Mouse (Mus musculus): ENCODE measurements around the gene Lamtor2. TPM values are rescaled to one million over a fixed set of nuclear protein-coding genes. Genes with fewer than 3 reads are reported as not detected.

Lamtor2 gene
- polyA plus RNA-seq, 1 experiment from 2014 or later = 137 TPM

DNA sequence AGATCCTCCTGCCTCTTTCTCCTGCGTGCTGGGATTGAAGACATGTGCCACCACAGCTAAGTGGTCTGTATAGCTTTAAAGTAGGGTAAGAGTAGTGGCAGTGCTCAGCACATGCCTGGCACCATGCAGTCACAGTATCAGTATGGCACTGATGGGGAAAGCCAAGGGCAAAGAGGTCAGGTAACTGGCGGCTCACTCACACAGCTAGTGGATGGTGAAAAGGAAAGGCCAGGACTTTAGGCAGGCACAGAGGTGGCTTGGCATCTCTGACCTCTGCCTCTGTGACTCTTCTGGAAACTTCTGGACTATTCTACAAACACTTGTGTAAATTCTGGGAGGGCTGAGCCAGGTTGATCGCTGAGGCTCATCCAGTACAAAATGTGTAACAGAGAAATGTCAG lies 13.2 kb upstream of the Lamtor2 start:
- ATAC-seq (ENCODE audit: low FRiP score) = no peak
- H3K36me3 ChIP-seq (replicated peaks) = peaks cover 96% of the 10 kb centered on the region
- no peak overlapping the region for H3K27ac ChIP-seq
- H3K9me3 ChIP-seq = no peaks in the 10 kb centered on the region
- no peak overlapping the region for H3K4me2 ChIP-seq
- 93% methylated on average over 3 of the region's 3 CpGs for WGBS
- H3K27me3 ChIP-seq = no peaks in the 10 kb centered on the region
- peaks cover 8% of the 10 kb centered on the region; the same call in 1 of the 2 replicates for H3K4me1 ChIP-seq
- no peak overlapping the region for H3K9ac ChIP-seq
- no peak overlapping the region for H3K4me3 ChIP-seq (replicated peaks)

DNA sequence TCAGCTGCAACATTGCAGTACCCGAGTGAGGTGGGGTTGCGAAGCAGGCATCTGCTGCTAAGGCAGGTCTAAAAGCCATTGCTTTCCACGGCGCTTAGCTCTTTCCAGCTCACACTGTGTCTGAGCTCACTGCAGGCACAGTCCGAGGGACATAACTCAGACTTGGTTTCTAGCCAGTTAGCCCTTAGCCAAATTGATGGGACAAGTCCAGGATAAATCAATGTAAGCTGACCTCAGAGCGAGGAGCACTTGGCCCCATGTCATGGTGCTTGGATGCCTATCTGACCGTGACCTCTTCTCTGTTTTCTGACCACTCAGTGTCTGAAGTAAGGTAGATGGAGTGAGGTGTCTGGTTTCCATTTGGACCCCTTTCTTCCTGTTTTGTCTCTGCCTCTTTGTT lies 11.1 kb upstream of the Lamtor2 start:
- H3K9ac ChIP-seq = no peak overlapping the region

DNA sequence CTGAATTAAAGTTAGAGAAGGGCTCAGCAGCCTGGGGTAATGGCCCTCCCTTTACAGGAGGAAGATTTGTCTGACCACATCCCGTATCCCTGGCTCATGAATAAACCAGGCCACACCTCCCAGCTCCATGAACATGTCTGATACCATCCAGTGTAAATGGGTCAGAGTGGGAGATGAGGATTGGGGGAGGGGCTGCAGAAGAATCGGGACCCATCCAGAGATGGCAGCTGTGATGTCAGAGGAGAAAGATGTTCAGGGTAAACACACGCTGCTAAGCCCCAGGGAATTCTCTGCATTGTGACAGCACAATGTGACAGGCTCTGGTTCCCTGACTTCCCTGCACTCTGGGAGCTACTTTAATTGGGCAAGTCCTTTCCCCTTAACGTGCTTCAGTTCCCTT lies 10.6 kb upstream of the Lamtor2 start:
- H3K27ac ChIP-seq = peak overlapping the region; percentile 25
- no peaks in the 10 kb centered on the region for H3K27me3 ChIP-seq
- no peak; the same call in 1 of the 2 replicates for ATAC-seq (ENCODE audit: low FRiP score)

More for the DNA sequence above, 11.1 kb upstream of the Lamtor2 start:
- H3K27ac ChIP-seq = peak overlapping the region; percentile 25
- 90% methylated on average over 7 of the region's 7 CpGs for WGBS
- no peak overlapping the region for H3K4me3 ChIP-seq (replicated peaks)
- H3K4me1 ChIP-seq = peaks cover 8% of the 10 kb centered on the region; the same call in 1 of the 2 replicates
- no peaks in the 10 kb centered on the region for H3K9me3 ChIP-seq
- no peaks in the 10 kb centered on the region for H3K27me3 ChIP-seq
- H3K4me2 ChIP-seq = no peak overlapping the region
- H3K36me3 ChIP-seq (replicated peaks) = peaks cover 98% of the 10 kb centered on the region
- ATAC-seq (ENCODE audit: low FRiP score) = no peak

GRCm38 (mm10) chr3:88561989-88562388 lies 9.1 kb upstream of the Lamtor2 start:
- H3K27ac ChIP-seq = no peak overlapping the region
- no peak overlapping the region for H3K4me3 ChIP-seq (replicated peaks)
- H3K4me2 ChIP-seq = no peak overlapping the region
- H3K36me3 ChIP-seq (replicated peaks) = peaks cover 97% of the 10 kb centered on the region
- WGBS = 68% methylated on average over 4 of the region's 4 CpGs
- H3K4me1 ChIP-seq = peaks cover 8% of the 10 kb centered on the region; the same call in 1 of the 2 replicates
- H3K9ac ChIP-seq = no peak overlapping the region
- ATAC-seq (ENCODE audit: low FRiP score) = no peak
- H3K27me3 ChIP-seq = no peaks in the 10 kb centered on the region
- H3K9me3 ChIP-seq = no peaks in the 10 kb centered on the region

More for the DNA sequence above, 10.6 kb upstream of the Lamtor2 start:
- Histone ChIP-seq H3K4me2 (no peak overlapping the region), H3K9me3 (no peaks in the 10 kb centered on the region), H3K4me3 (replicated peaks) (no peak overlapping the region), H3K4me1 (peaks cover 8% of the 10 kb centered on the region; the same call in 1 of the 2 replicates), H3K9ac (no peak overlapping the region), H3K36me3 (replicated peaks) (peaks cover 97% of the 10 kb centered on the region)
- 80% methylated on average over 4 of the region's 4 CpGs for WGBS

DNA sequence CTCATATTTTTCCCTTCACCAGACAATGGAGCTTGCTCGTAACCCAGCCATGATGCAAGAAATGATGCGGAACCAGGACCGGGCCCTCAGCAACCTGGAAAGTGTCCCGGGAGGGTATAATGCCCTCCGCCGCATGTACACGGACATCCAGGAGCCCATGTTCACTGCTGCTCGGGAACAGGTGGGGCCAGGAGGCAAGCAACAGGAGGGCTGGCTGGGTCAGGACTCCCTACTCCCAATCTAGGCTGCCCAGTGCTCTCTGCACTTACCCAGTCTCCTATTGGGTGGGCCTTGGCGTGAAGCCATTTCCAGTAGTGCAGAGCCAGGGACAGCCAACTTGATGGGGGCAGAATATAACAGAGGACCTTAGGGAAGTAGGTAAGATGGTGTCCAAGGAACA lies 6.7 kb upstream of the Lamtor2 start:
- Histone ChIP-seq H3K36me3 (replicated peaks) (peaks cover 89% of the 10 kb centered on the region), H3K4me3 (replicated peaks) (no peak overlapping the region)
- WGBS = 91% methylated on average over 9 of the region's 9 CpGs

DNA sequence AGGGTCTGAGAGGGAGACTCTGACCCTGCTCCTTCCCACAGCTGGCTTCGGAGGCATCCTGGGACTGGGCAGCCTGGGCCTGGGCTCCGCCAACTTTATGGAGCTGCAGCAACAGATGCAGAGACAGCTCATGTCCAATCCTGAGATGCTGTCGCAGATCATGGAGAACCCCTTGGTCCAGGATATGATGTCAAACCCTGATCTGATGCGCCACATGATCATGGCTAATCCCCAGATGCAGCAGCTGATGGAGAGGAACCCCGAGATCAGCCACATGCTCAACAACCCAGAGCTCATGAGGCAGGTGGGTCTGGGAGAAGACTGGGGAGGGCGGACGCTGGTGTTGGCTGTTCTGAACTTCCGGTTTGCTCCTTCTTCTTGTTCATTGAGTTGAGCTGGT lies 3.7 kb upstream of the Lamtor2 start:
- H3K9ac ChIP-seq = no peak overlapping the region
- no peak overlapping the region for H3K4me2 ChIP-seq
- H3K4me1 ChIP-seq = peaks cover 30% of the 10 kb centered on the region
- no peaks in the 10 kb centered on the region for H3K27me3 ChIP-seq
- no peak for ATAC-seq (ENCODE audit: low FRiP score)
- H3K27ac ChIP-seq = no peak overlapping the region
- H3K9me3 ChIP-seq = no peaks in the 10 kb centered on the region
- H3K4me3 ChIP-seq (replicated peaks) = no peak overlapping the region
- 96% methylated on average over 8 of the region's 8 CpGs for WGBS
- H3K36me3 ChIP-seq (replicated peaks) = peaks cover 60% of the 10 kb centered on the region

More for the DNA sequence above, 6.7 kb upstream of the Lamtor2 start:
- Histone ChIP-seq H3K27ac (no peak overlapping the region), H3K9me3 (no peaks in the 10 kb centered on the region), H3K4me2 (no peak overlapping the region), H3K4me1 (peaks cover 25% of the 10 kb centered on the region), H3K9ac (no peak overlapping the region), H3K27me3 (no peaks in the 10 kb centered on the region)
- ATAC-seq (ENCODE audit: low FRiP score) = no peak

- H3K9ac ChIP-seq = no peak overlapping the region; the same call in 1 of the 2 replicates
- WGBS = 97% methylated on average over 6 of the region's 6 CpGs
These were observed 2.9 kb upstream of the Lamtor2 start for GRCm38 (mm10) chr3:88555731-88556130.

DNA sequence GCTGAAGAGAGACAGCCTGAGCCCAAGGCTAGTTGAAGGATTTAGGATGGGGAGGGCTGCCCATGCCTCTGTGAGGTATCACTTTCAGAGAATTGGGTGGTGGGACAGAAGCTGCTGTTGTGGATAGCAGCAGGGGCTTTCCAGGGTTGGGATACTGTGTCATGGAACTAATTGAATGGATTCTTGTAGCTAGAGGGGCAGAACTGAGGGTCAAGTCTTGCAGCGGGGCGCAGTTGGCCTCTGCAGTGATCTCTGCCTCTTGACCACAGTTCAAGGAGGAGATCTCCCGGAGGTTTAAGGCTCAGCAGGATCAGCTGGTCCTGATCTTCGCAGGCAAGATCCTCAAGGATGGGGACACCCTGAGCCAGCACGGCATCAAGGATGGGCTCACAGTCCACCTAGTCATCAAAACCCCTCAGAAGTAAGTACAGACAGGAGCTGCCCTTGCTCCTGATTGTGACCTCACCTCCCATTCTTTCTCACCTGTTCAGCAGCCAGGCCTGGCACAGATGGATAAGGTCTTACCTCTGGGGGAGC lies 2.3 kb upstream of the Lamtor2 start:
- Histone ChIP-seq H3K9ac (no peak overlapping the region; the same call in 1 of the 2 replicates), H3K4me1 (peaks cover 37% of the 10 kb centered on the region), H3K4me3 (replicated peaks) (peak overlapping the region; percentile 83; the same call in 1 of the 2 replicates), H3K4me2 (peak overlapping the region; percentile 62), H3K36me3 (replicated peaks) (peaks cover 45% of the 10 kb centered on the region), H3K9me3 (no peaks in the 10 kb centered on the region), H3K27me3 (no peaks in the 10 kb centered on the region), H3K27ac (0 out of 2 replicates have a peak overlapping the region, but pooled peaks have one; percentile 10)
- 89% methylated on average over 5 of the region's 5 CpGs for WGBS
- no peak for ATAC-seq (ENCODE audit: low FRiP score)

More at GRCm38 (mm10) chr3:88555731-88556130, 2.9 kb upstream of the Lamtor2 start:
- Histone ChIP-seq H3K4me1 (peaks cover 37% of the 10 kb centered on the region), H3K9me3 (no peaks in the 10 kb centered on the region), H3K4me3 (replicated peaks) (no peak overlapping the region), H3K27me3 (no peaks in the 10 kb centered on the region), H3K27ac (0 out of 2 replicates have a peak overlapping the region, but pooled peaks have one; percentile 10), H3K36me3 (replicated peaks) (peaks cover 51% of the 10 kb centered on the region), H3K4me2 (no peak overlapping the region)
- no peak for ATAC-seq (ENCODE audit: low FRiP score)

DNA sequence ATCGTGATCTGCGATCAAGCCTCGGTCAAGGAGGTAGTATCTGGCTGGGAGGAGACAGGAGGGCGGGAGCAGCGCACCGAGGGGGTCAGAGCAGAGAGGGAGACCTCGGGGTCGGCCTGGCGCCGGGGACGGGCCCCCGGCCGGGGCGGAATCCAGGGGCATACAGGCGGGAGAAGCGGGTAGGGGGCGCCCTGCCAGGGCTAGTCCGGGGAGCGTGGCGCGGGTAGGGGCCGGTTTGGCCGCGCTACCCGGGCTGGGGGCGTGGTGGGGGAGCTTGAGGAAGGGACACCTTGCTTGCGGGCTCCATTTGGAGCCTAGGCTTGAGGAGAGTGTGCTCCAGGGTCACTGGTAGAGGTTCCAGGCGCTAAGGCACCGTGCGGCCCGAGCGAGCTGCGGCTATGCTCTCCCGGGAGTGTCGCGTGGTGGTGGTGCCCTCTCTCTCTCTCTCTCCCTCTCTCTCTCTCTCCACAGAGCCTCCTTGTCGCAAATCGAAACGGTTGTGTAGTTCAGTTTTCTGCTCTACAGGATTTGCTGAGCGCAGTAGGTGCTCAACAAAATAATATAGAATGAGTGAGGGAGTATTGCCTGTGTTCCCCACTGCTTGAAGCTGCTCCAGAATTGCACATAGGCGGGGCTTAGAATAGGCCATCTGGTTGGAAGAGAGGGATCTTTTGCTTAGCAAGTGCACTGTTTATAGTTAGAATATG lies 1.2 kb upstream of the Lamtor2 start:
- Histone ChIP-seq H3K27me3 (no peaks in the 10 kb centered on the region), H3K9me3 (no peaks in the 10 kb centered on the region), H3K36me3 (replicated peaks) (peaks cover 34% of the 10 kb centered on the region), H3K4me3 (replicated peaks) (peak overlapping the region; percentile 83), H3K9ac (peak overlapping the region; percentile 96), H3K4me1 (peaks cover 37% of the 10 kb centered on the region), H3K4me2 (peak overlapping the region; percentile 62), H3K27ac (peak overlapping the region; percentile 95)
- WGBS = 1% methylated on average over 41 of the region's 41 CpGs
- peak; percentile 55 for ATAC-seq (ENCODE audit: low FRiP score)

GRCm38 (mm10) chr3:88553525-88553879 lies 628 bp upstream of the Lamtor2 start, which contains the start of gene Ubqln4:
TSS of gene Ubqln4 (plus strand) at chr3:88553758.
- peak; percentile 90 for ATAC-seq (ENCODE audit: low FRiP score)
- 0% methylated on average over 34 of the region's 37 CpGs for WGBS

GRCm38 (mm10) chr3:88552082-88552645 lies 710 bp downstream of the Lamtor2 start:
- Histone ChIP-seq H3K27me3 (no peaks in the 10 kb centered on the region), H3K4me3 (replicated peaks) (peak overlapping the region; percentile 83), H3K9me3 (no peaks in the 10 kb centered on the region), H3K4me2 (peak overlapping the region; percentile 62), H3K4me1 (peaks cover 37% of the 10 kb centered on the region), H3K9ac (peak overlapping the region; percentile 71), H3K36me3 (replicated peaks) (peaks cover 17% of the 10 kb centered on the region), H3K27ac (peak overlapping the region; percentile 95; the same call in 1 of the 2 replicates)
- WGBS = 25% methylated on average over 16 of the region's 16 CpGs
- no peak for ATAC-seq (ENCODE audit: low FRiP score)

More at GRCm38 (mm10) chr3:88553525-88553879, 628 bp upstream of the Lamtor2 start, which contains the start of gene Ubqln4:
- Histone ChIP-seq H3K4me3 (replicated peaks) (peak within 1 kb of the TSS; percentile 83), H3K27me3 (no peaks in the 10 kb centered on the region), H3K36me3 (replicated peaks) (peaks cover 29% of the 10 kb centered on the region), H3K4me1 (peaks cover 37% of the 10 kb centered on the region), H3K27ac (peak within 1 kb of the TSS; percentile 95), H3K9me3 (no peaks in the 10 kb centered on the region), H3K9ac (peak within 1 kb of the TSS; percentile 96), H3K4me2 (peak within 1 kb of the TSS; percentile 62)

DNA sequence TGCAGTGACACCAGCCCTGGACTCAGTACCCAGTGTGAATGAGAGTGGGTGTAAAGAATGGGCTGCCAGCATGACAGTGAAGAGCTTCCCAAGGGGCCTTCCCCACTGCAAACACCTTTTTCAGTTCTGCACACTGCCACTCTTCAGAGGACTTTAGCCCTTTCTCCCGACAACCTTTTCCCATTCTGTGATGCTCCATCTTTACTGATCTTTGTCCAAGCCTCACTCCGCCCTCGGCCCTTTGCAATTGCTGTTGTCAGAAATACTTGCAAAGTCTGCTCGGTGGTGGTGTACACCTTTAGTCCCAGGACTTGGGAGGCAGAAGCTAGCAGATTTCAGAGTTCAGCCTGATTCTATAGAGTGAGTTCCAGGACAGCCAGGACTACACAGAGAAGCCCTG lies 1.3 kb downstream of the Lamtor2 start:
- Histone ChIP-seq H3K9ac (no peak overlapping the region), H3K4me3 (replicated peaks) (0 out of 2 replicates have a peak overlapping the region, but pooled peaks have one; percentile 83), H3K27ac (no peak overlapping the region), H3K4me1 (peaks cover 34% of the 10 kb centered on the region), H3K9me3 (no peaks in the 10 kb centered on the region), H3K36me3 (replicated peaks) (peaks cover 11% of the 10 kb centered on the region), H3K27me3 (no peaks in the 10 kb centered on the region), H3K4me2 (peak overlapping the region; percentile 62; the same call in 1 of the 2 replicates)
- WGBS = 87% methylated on average over 4 of the region's 4 CpGs
- ATAC-seq (ENCODE audit: low FRiP score) = no peak

All from forebrain, embryonic 12.5 days (tissue).